Mouse (Mus musculus): ENCODE measurements at regions not wholly inside any gene's neighbourhood (a gene's known extent, or its start where the extent isn't known, plus 50 kb on each side); places are given as distances from the start of the nearest gene placed in this dataset.

DNA sequence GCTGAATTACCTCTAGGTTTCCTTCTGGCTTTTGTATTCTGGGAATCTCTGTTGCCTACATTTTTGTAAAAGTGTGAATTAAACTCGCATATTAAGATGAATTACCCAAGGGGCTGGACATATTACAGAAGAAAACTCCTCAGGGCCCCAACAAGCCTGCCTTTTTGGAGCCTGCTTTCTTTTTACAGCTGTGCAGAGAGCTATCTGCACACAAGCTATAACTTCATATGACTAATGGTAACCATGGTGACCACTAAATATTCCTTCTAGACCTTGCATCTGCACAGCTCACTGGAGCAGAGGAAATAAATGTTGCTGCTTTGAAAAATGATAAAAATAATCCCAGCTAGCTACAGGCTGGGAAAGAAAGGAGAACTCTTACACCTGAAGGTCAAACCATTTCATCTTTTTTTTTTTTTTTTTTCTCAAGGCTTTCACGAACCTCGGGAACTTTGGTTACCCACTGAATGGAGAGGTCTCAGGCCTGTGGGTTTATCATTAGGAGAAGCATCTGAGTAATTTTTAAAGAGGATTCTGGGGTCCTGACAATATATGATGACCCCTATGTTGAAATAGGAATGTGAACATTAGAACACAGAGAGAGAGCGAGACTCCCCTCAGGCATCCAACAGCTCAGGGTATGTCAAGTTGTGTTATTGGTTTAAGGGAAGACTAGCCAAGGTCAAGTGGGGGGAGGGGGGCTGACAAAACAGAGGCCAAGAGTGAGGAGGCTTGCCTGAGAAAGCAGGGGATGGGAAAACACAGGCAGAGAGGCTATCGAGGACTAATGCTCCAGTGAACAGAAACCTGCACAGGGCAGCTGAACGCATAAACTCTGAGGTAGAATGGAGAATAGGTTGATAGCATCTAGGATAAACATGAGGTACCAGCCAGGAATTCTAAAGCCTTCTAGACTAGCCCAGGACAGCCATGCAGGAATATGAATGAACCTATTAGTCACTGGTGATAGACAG, 188.4 kb downstream of the Phlda1 start:
- TF ChIP-seq CTCF (IDR thresholded peaks at IDR 0.05): no peak
- no peak for TF ChIP-seq EP300 (IDR thresholded peaks at IDR 0.05)

Data from lung, postnatal 0 days (tissue).